Mouse (Mus musculus) liver, embryonic 12.5 days (tissue): ENCODE measurements around the gene Dpf1. TPM values are rescaled to one million over a fixed set of nuclear protein-coding genes. Genes with fewer than 3 reads are reported as not detected.

Source experiments
- ATAC-seq: fragments of 200-750 bp; cut with Nextera tagmentation; 2 replicates; pipeline ENCODE4 v1.8.0; 2017; ENCODE audit warnings: moderate number of reproducible peaks, mild to moderate bottlenecking, moderate library complexity
- H3K27ac ChIP-seq: fragments of 300-500 bp; sonication (generic); 2 replicates; pipeline ENCODE4 v1.5.1; 2016; ENCODE audit warnings: mild to moderate bottlenecking
- H3K27me3 ChIP-seq: fragments of 300-500 bp; sonication (generic); replicated peaks from 2 replicates; pipeline ENCODE4 v1.6.1; 2016; ENCODE audit warnings: mild to moderate bottlenecking, moderate library complexity
- H3K36me3 ChIP-seq: fragments of 300-500 bp; sonication (generic); 2 replicates; pipeline ENCODE4 v1.6.1; 2016; ENCODE audit warnings: mild to moderate bottlenecking, moderate library complexity
- H3K4me1 ChIP-seq: fragments of 300-500 bp; sonication (generic); 2 replicates; pipeline ENCODE4 v1.6.1; 2016
- H3K4me2 ChIP-seq: fragments of 300-500 bp; sonication (generic); 2 replicates; pipeline ENCODE4 v1.6.1; 2016; ENCODE audit warnings: mild to moderate bottlenecking, moderate library complexity
- H3K4me3 ChIP-seq: fragments of 300-500 bp; sonication (generic); 2 replicates; pipeline ENCODE4 v1.5.1; 2016; ENCODE audit warnings: mild to moderate bottlenecking, moderate library complexity
- H3K9ac ChIP-seq: fragments of 300-500 bp; sonication (generic); 2 replicates; pipeline ENCODE4 v1.6.1; 2016; ENCODE audit warnings: mild to moderate bottlenecking, moderate library complexity
- H3K9me3 ChIP-seq: fragments of 300-500 bp; sonication (generic); replicated peaks from 2 replicates; pipeline ENCODE4 v1.6.1; 2016; ENCODE audit warnings: mild to moderate bottlenecking, moderate library complexity
- WGBS: fragments of 180-500 bp; shearing (Covaris S2); methylation state at CpG from one replicate; pipeline ENCODE4 v1.1.7; 2016; ENCODE audit not compliant: insufficient replicate concordance; 5-methylcytosine and 5-hydroxymethylcytosine counted together
- polyA plus RNA-seq: library from polyadenylated mRNA; unstranded; fragments of >200 nt; fragmentation: Nextera tagmentation; extraction: Ambion mirVana; gene quantifications from 2 replicates; pipeline ENCODE4 v1.2.1, GENCODE M21; 2016

The Dpf1 gene
- polyA plus RNA-seq, 1 experiment from 2014 or later, result 2.6 TPM

GRCm38 (mm10) chr7:29338351-29338919 lies 34.7 kb downstream of the Dpf1 start:
- Histone ChIP-seq H3K4me3 (peak overlapping the region; percentile 39), H3K4me1 (peaks cover 99% of the 10 kb centered on the region), H3K27ac (peak overlapping the region; percentile 92), H3K9ac (peak overlapping the region; percentile 67), H3K27me3 (no peaks in the 10 kb centered on the region), H3K36me3 (peaks cover 10% of the 10 kb centered on the region; the same call in 1 of the 2 replicates), H3K9me3 (no peaks in the 10 kb centered on the region), H3K4me2 (peak overlapping the region; percentile 67)
- 41% methylated on average over 9 of the region's 9 CpGs for WGBS
- peak; percentile 55 for ATAC-seq

- H3K27me3 ChIP-seq, result no peaks in the 10 kb centered on the region
- H3K4me2 ChIP-seq, result peak overlapping the region; percentile 67
- H3K9me3 ChIP-seq, result no peaks in the 10 kb centered on the region
- ATAC-seq, result peak; percentile 90
- H3K36me3 ChIP-seq, result peaks cover 10% of the 10 kb centered on the region; the same call in 1 of the 2 replicates
- WGBS, result 11% methylated on average over 14 of the region's 14 CpGs
- H3K4me3 ChIP-seq, result peak overlapping the region; percentile 39
- H3K4me1 ChIP-seq, result peaks cover 97% of the 10 kb centered on the region
- peak overlapping the region; percentile 67 for H3K9ac ChIP-seq
- H3K27ac ChIP-seq, result peak overlapping the region; percentile 92
Observed at GRCm38 (mm10) chr7:29338984-29339679, 35.4 kb downstream of the Dpf1 start.

GRCm38 (mm10) chr7:29340247-29340646 lies 36.5 kb downstream of the Dpf1 start:
- Histone ChIP-seq H3K9ac (no peak overlapping the region; the same call in 1 of the 2 replicates), H3K4me2 (peak overlapping the region; percentile 67; the same call in 1 of the 2 replicates), H3K27me3 (no peaks in the 10 kb centered on the region), H3K4me1 (peaks cover 86% of the 10 kb centered on the region), H3K36me3 (peaks cover 15% of the 10 kb centered on the region), H3K4me3 (no peak overlapping the region), H3K9me3 (no peaks in the 10 kb centered on the region), H3K27ac (peak overlapping the region; percentile 92)
- WGBS, result 81% methylated on average over 9 of the region's 9 CpGs
- no peak for ATAC-seq

- H3K9me3 ChIP-seq, result no peaks in the 10 kb centered on the region
- H3K36me3 ChIP-seq, result peaks cover 15% of the 10 kb centered on the region
- 78% methylated on average over 8 of the region's 8 CpGs for WGBS
- peak overlapping the region; percentile 34 for H3K4me2 ChIP-seq
- H3K9ac ChIP-seq, result peak overlapping the region; percentile 25; the same call in 1 of the 2 replicates
- peaks cover 80% of the 10 kb centered on the region for H3K4me1 ChIP-seq
- no peak overlapping the region for H3K4me3 ChIP-seq
- peak overlapping the region; percentile 92 for H3K27ac ChIP-seq
- ATAC-seq, result no peak
- H3K27me3 ChIP-seq, result no peaks in the 10 kb centered on the region
Observed at GRCm38 (mm10) chr7:29340838-29341237, 37.1 kb downstream of the Dpf1 start.

- Histone ChIP-seq H3K4me2 (peak overlapping the region; percentile 34), H3K36me3 (peaks cover 11% of the 10 kb centered on the region), H3K4me1 (peaks cover 71% of the 10 kb centered on the region), H3K9me3 (no peaks in the 10 kb centered on the region), H3K4me3 (no peak overlapping the region), H3K9ac (peak overlapping the region; percentile 25; the same call in 1 of the 2 replicates), H3K27ac (peak overlapping the region; percentile 92), H3K27me3 (no peaks in the 10 kb centered on the region)
- no peak for ATAC-seq
- WGBS, result 56% methylated on average over 12 of the region's 12 CpGs
Observed at GRCm38 (mm10) chr7:29341722-29342121, 38.0 kb downstream of the Dpf1 start.

- Histone ChIP-seq H3K9me3 (no peaks in the 10 kb centered on the region), H3K9ac (peak overlapping the region; percentile 25), H3K4me2 (peak overlapping the region; percentile 34), H3K4me1 (peaks cover 63% of the 10 kb centered on the region), H3K4me3 (no peak overlapping the region), H3K27ac (peak overlapping the region; percentile 92), H3K27me3 (no peaks in the 10 kb centered on the region), H3K36me3 (peaks cover 15% of the 10 kb centered on the region)
- WGBS, result 22% methylated on average over 8 of the region's 8 CpGs
- no peak for ATAC-seq
Observed at GRCm38 (mm10) chr7:29342489-29343092, 38.8 kb downstream of the Dpf1 start.

GRCm38 (mm10) chr7:29343746-29344145 lies 40.0 kb downstream of the Dpf1 start:
- Histone ChIP-seq H3K9me3 (no peaks in the 10 kb centered on the region), H3K27ac (no peak overlapping the region), H3K4me2 (no peak overlapping the region), H3K9ac (no peak overlapping the region), H3K4me1 (peaks cover 51% of the 10 kb centered on the region), H3K27me3 (no peaks in the 10 kb centered on the region), H3K4me3 (no peak overlapping the region), H3K36me3 (peaks cover 26% of the 10 kb centered on the region)
- 92% methylated on average over 7 of the region's 7 CpGs for WGBS
- no peak for ATAC-seq

GRCm38 (mm10) chr7:29345534-29345933 lies 41.8 kb downstream of the Dpf1 start:
- H3K4me3 ChIP-seq, result no peak overlapping the region
- no peaks in the 10 kb centered on the region for H3K27me3 ChIP-seq
- H3K9me3 ChIP-seq, result no peaks in the 10 kb centered on the region
- no peak overlapping the region for H3K4me2 ChIP-seq
- no peak overlapping the region for H3K27ac ChIP-seq
- 77% methylated on average over 4 of the region's 4 CpGs for WGBS
- no peak for ATAC-seq
- H3K4me1 ChIP-seq, result peaks cover 40% of the 10 kb centered on the region
- H3K36me3 ChIP-seq, result peaks cover 39% of the 10 kb centered on the region
- H3K9ac ChIP-seq, result no peak overlapping the region

GRCm38 (mm10) chr7:29346212-29346611 lies 42.5 kb downstream of the Dpf1 start:
- ATAC-seq, result no peak
- no peak overlapping the region for H3K4me2 ChIP-seq
- H3K9ac ChIP-seq, result no peak overlapping the region
- no peak overlapping the region for H3K27ac ChIP-seq
- 70% methylated on average over 3 of the region's 3 CpGs for WGBS
- H3K4me3 ChIP-seq, result no peak overlapping the region
- H3K36me3 ChIP-seq, result peaks cover 43% of the 10 kb centered on the region
- no peaks in the 10 kb centered on the region for H3K9me3 ChIP-seq
- no peaks in the 10 kb centered on the region for H3K27me3 ChIP-seq
- H3K4me1 ChIP-seq, result peaks cover 37% of the 10 kb centered on the region

- peak; percentile 69 for ATAC-seq
- WGBS, result 76% methylated on average over 9 of the region's 10 CpGs
Observed at GRCm38 (mm10) chr7:29350489-29350888, 46.7 kb downstream of the Dpf1 start.

GRCm38 (mm10) chr7:29352246-29352645 lies 48.5 kb downstream of the Dpf1 start:
- Histone ChIP-seq H3K27ac (no peak overlapping the region), H3K9ac (no peak overlapping the region), H3K27me3 (no peaks in the 10 kb centered on the region), H3K9me3 (no peaks in the 10 kb centered on the region), H3K4me2 (no peak overlapping the region), H3K36me3 (peaks cover 51% of the 10 kb centered on the region), H3K4me3 (no peak overlapping the region), H3K4me1 (peaks cover 10% of the 10 kb centered on the region)
- ATAC-seq, result no peak
- 80% methylated on average over 8 of the region's 8 CpGs for WGBS

More at GRCm38 (mm10) chr7:29350489-29350888, 46.7 kb downstream of the Dpf1 start:
- peaks cover 10% of the 10 kb centered on the region for H3K4me1 ChIP-seq
- H3K4me3 ChIP-seq, result no peak overlapping the region
- no peaks in the 10 kb centered on the region for H3K27me3 ChIP-seq
- no peaks in the 10 kb centered on the region for H3K9me3 ChIP-seq
- H3K36me3 ChIP-seq, result peaks cover 52% of the 10 kb centered on the region
- no peak overlapping the region for H3K27ac ChIP-seq
- no peak overlapping the region for H3K9ac ChIP-seq
- H3K4me2 ChIP-seq, result no peak overlapping the region

GRCm38 (mm10) chr7:29354161-29354560 lies 50.4 kb downstream of the Dpf1 start:
- WGBS, result 87% methylated on average over 8 of the region's 8 CpGs

More at GRCm38 (mm10) chr7:29354161-29354560, 50.4 kb downstream of the Dpf1 start:
- no peak overlapping the region for H3K4me3 ChIP-seq
- no peak for ATAC-seq
- H3K36me3 ChIP-seq, result peaks cover 45% of the 10 kb centered on the region
- H3K9ac ChIP-seq, result no peak overlapping the region
- peaks cover 10% of the 10 kb centered on the region for H3K4me1 ChIP-seq
- H3K27me3 ChIP-seq, result no peaks in the 10 kb centered on the region
- no peak overlapping the region for H3K27ac ChIP-seq
- no peaks in the 10 kb centered on the region for H3K9me3 ChIP-seq
- H3K4me2 ChIP-seq, result no peak overlapping the region
